Mouse (Mus musculus) neural tube, embryonic 12.5 days (tissue): ENCODE measurements at regions not wholly inside any gene's neighbourhood (a gene's known extent, or its start where the extent isn't known, plus 50 kb on each side); places are given as distances from the start of the nearest gene placed in this dataset.

Experiments used
- ATAC-seq: fragments of 200-750 bp; cut with Nextera tagmentation; 2 replicates; pipeline ENCODE4 v1.8.0; 2017; ENCODE audit warnings: low read depth, mild to moderate bottlenecking, moderate TSS enrichment, moderate library complexity; ENCODE audit not compliant: low FRiP score
- H3K27ac ChIP-seq: fragments of 300-500 bp; sonication (generic); 2 replicates; pipeline ENCODE4 v1.5.1; 2016
- H3K27me3 ChIP-seq: fragments of 300-500 bp; sonication (generic); replicated peaks from 2 replicates; pipeline ENCODE4 v1.6.1; 2016; ENCODE audit warnings: mild to moderate bottlenecking
- H3K36me3 ChIP-seq: fragments of 300-500 bp; sonication (generic); 2 replicates; pipeline ENCODE4 v1.6.1; 2016; ENCODE audit warnings: mild to moderate bottlenecking
- H3K4me1 ChIP-seq: fragments of 300-500 bp; sonication (generic); 2 replicates; pipeline ENCODE4 v1.6.1; 2016
- H3K4me2 ChIP-seq: fragments of 300-500 bp; sonication (generic); replicated peaks from 2 replicates; pipeline ENCODE4 v1.6.1; 2016; ENCODE audit warnings: mild to moderate bottlenecking
- H3K4me3 ChIP-seq: fragments of 300-500 bp; sonication (generic); 2 replicates; pipeline ENCODE4 v1.5.1; 2016
- H3K9ac ChIP-seq: fragments of 300-500 bp; sonication (generic); 2 replicates; pipeline ENCODE4 v1.6.1; 2016; ENCODE audit warnings: mild to moderate bottlenecking
- H3K9me3 ChIP-seq: fragments of 300-500 bp; sonication (generic); 2 replicates; pipeline ENCODE4 v1.6.1; 2016; ENCODE audit warnings: mild to moderate bottlenecking
- WGBS: fragments of 180-500 bp; shearing (Covaris S2); methylation state at CpG from one replicate; pipeline ENCODE4 v1.1.7; 2016; 5-methylcytosine and 5-hydroxymethylcytosine counted together

GRCm38 (mm10) chr5:54741440-54741839, 743.1 kb downstream of the Stim2 start:
- ATAC-seq: no peak

GRCm38 (mm10) chr5:54746973-54747372, 748.7 kb downstream of the Stim2 start:
- no peak overlapping the region for H3K9ac ChIP-seq
- H3K36me3 ChIP-seq: no peaks in the 10 kb centered on the region
- H3K4me2 ChIP-seq: no peak overlapping the region
- H3K4me1 ChIP-seq: no peaks in the 10 kb centered on the region
- ATAC-seq: no peak
- no peak overlapping the region for H3K27ac ChIP-seq
- WGBS: 64% methylated on average over 2 of the region's 2 CpGs
- no peaks in the 10 kb centered on the region for H3K9me3 ChIP-seq
- H3K4me3 ChIP-seq: no peak overlapping the region
- no peaks in the 10 kb centered on the region for H3K27me3 ChIP-seq

More at GRCm38 (mm10) chr5:54741440-54741839, 743.1 kb downstream of the Stim2 start:
- Histone ChIP-seq H3K9ac (no peak overlapping the region), H3K36me3 (no peaks in the 10 kb centered on the region), H3K27ac (no peak overlapping the region), H3K27me3 (no peaks in the 10 kb centered on the region), H3K4me1 (no peaks in the 10 kb centered on the region), H3K4me3 (no peak overlapping the region), H3K4me2 (no peak overlapping the region), H3K9me3 (no peaks in the 10 kb centered on the region)

GRCm38 (mm10) chr5:54753372-54753771, 755.1 kb downstream of the Stim2 start:
- no peaks in the 10 kb centered on the region for H3K36me3 ChIP-seq
- no peak overlapping the region for H3K9ac ChIP-seq
- H3K4me2 ChIP-seq: no peak overlapping the region
- H3K27me3 ChIP-seq: no peaks in the 10 kb centered on the region
- H3K9me3 ChIP-seq: no peaks in the 10 kb centered on the region
- 22% methylated on average over 1 of the region's 1 CpGs for WGBS
- H3K4me3 ChIP-seq: no peak overlapping the region
- no peaks in the 10 kb centered on the region for H3K4me1 ChIP-seq
- ATAC-seq: no peak
- H3K27ac ChIP-seq: no peak overlapping the region

GRCm38 (mm10) chr5:54759657-54760056, 761.4 kb downstream of the Stim2 start:
- Histone ChIP-seq H3K4me2 (no peak overlapping the region), H3K4me3 (no peak overlapping the region), H3K36me3 (no peaks in the 10 kb centered on the region), H3K9me3 (no peaks in the 10 kb centered on the region), H3K27me3 (no peaks in the 10 kb centered on the region), H3K4me1 (no peaks in the 10 kb centered on the region), H3K27ac (no peak overlapping the region), H3K9ac (no peak overlapping the region)
- no peak for ATAC-seq
- WGBS: 86% methylated on average over 3 of the region's 3 CpGs

GRCm38 (mm10) chr5:54763019-54763418, 764.7 kb downstream of the Stim2 start:
- no peaks in the 10 kb centered on the region for H3K36me3 ChIP-seq
- no peak overlapping the region for H3K9ac ChIP-seq
- 22% methylated on average over 1 of the region's 1 CpGs for WGBS
- no peaks in the 10 kb centered on the region for H3K9me3 ChIP-seq
- ATAC-seq: no peak
- H3K4me3 ChIP-seq: no peak overlapping the region
- H3K27ac ChIP-seq: no peak overlapping the region
- H3K4me1 ChIP-seq: no peaks in the 10 kb centered on the region
- no peaks in the 10 kb centered on the region for H3K27me3 ChIP-seq
- no peak overlapping the region for H3K4me2 ChIP-seq

GRCm38 (mm10) chr5:54796953-54797450, 798.7 kb downstream of the Stim2 start:
- no peak overlapping the region for H3K4me2 ChIP-seq
- H3K9me3 ChIP-seq: no peaks in the 10 kb centered on the region
- WGBS: 38% methylated on average over 6 of the region's 6 CpGs
- H3K36me3 ChIP-seq: no peaks in the 10 kb centered on the region
- no peak overlapping the region for H3K9ac ChIP-seq
- H3K27ac ChIP-seq: no peak overlapping the region
- H3K4me3 ChIP-seq: no peak overlapping the region
- ATAC-seq: peak; percentile 94
- no peaks in the 10 kb centered on the region for H3K27me3 ChIP-seq
- no peaks in the 10 kb centered on the region for H3K4me1 ChIP-seq

- H3K9me3 ChIP-seq: no peaks in the 10 kb centered on the region
- ATAC-seq: no peak
- H3K27me3 ChIP-seq: no peaks in the 10 kb centered on the region
- H3K27ac ChIP-seq: no peak overlapping the region
- no peaks in the 10 kb centered on the region for H3K4me1 ChIP-seq
- no peak overlapping the region for H3K4me3 ChIP-seq
- 81% methylated on average over 2 of the region's 2 CpGs for WGBS
- no peak overlapping the region for H3K4me2 ChIP-seq
- H3K36me3 ChIP-seq: no peaks in the 10 kb centered on the region
- no peak overlapping the region for H3K9ac ChIP-seq
Observed at GRCm38 (mm10) chr5:54827076-54827475, 828.8 kb downstream of the Stim2 start.
